Mouse (Mus musculus): ENCODE results near the gene Cmtm1.
"Not testable (repeated sequence)": the region's sequence is repeated elsewhere in the genome, so short reads cannot be mapped to it uniquely, and the experiment has no call there.

Gene Cmtm1

DNA sequence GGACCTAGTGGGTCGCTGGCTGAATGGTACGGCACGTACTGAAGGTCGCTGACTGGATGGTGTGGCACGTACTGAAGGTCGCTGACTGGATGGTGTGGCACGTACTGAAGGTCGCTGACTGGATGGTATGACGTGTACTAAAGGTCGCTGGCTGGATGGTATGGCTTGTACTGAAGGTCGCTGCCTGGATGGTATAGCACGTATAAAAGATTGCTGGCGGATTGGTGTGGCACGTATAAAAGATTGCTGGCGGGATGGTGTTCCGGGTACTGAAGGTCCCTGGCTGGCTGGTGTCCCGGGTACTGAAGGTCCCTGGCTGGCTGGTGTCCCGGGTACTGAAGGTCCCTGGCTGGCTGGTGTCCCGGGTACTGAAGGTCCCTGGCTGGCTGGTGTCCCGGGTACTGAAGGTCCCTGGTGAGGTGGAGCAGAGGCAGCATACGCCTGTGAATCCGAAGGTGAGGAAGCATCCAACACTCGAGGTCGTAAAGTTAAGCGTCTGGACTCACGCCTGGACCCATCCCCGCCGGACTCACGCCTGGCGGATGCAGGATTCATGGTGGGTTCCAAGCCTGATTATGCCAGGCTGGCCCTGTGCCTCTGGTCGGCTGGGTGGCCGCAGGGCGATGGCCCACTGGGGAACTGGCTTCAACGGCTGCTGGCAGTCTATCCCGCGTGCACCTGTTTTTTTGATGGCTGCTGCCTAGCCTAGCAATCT is at the start of gene Cmtm1, which contains the start of gene Gm45711:
Cmtm1 (minus strand) TSS at position 705 of the 715 bp plus-strand sequence.
Gm45711 (minus strand) TSS at position 641 of the 715 bp plus-strand sequence.
- not testable (repeated sequence) for DNase-seq

- DNase-seq = no peak
Measured at GRCm38 (mm10) chr8:104358637-104359036, 48.7 kb upstream of the Cmtm1 start.

- DNase-seq = no peak
Measured at GRCm38 (mm10) chr8:104354504-104354903, 44.6 kb upstream of the Cmtm1 start.

DNA sequence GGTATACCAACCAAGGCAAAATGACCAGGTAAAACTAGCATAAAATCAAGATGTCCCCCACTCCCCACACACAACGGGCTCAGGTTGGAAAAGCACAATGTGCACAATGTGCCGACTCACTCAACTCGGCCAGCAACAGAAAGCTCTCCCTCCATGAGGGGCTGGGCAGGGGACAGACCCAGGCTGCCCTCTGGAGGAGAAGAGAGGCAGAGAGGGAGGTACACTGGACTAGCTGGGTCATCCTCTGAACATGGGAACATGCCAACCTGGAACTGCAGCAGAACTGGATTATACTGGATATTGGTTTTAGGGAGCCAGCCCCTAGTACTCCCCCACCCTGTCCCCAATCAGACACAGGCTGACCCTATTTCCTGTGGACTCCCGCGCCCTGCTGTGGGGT is 43.2 kb upstream of the Cmtm1 start:
- DNase-seq = no peak

DNA sequence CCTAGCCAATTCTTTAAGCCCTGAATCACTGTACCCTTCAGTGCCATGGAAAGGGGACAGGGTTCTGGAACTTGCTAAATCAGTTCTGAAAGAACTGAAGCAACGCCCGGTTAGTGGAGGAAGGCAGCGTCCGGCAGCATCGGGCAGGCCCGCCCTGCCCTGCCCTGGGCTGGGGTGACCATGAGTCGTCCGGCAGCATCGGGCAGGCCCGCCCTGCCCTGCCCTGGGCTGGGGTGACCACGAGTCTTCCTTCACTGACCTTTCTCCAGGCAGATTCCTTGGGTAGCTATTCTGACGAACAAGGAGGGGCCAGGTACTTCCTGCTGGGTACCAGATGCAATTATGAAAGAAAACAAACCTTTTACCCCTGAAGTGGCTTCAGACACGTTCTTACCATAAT is 40.1 kb upstream of the Cmtm1 start:
- no peak for DNase-seq

GRCm38 (mm10) chr8:104348971-104349370 is 39.0 kb upstream of the Cmtm1 start:
- no peak for DNase-seq

GRCm38 (mm10) chr8:104346706-104347105 is 36.8 kb upstream of the Cmtm1 start:
- no peak for DNase-seq

- DNase-seq = no peak
Measured at GRCm38 (mm10) chr8:104344622-104345021, 34.7 kb upstream of the Cmtm1 start.

DNA sequence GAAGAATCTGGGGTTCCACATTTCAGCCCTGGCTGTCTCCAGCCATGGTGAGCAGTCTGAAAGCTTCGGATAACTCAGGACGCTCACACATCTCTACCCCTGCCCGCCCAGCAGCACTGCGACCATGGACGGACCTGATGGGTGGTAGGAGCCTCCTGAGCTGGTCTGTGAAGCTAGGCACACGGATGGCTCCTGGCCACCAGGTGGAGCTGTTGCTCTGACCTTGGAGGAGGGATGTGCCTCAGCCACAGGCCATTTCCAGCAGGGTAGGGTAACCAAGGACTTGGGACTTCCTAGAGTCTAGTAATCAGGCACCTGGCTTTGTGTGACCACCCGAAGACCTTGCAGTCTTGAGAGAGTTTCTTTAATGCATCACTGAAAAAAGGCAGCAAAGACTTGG is 34.0 kb upstream of the Cmtm1 start:
- DNase-seq = peak; percentile 82 to 87

- DNase-seq = no peak
Measured at GRCm38 (mm10) chr8:104342426-104342825, 32.5 kb upstream of the Cmtm1 start.

GRCm38 (mm10) chr8:104341678-104342077 is 31.7 kb upstream of the Cmtm1 start:
- no peak for DNase-seq

GRCm38 (mm10) chr8:104341106-104341561 is 31.2 kb upstream of the Cmtm1 start:
- DNase-seq = peak; percentile 78 to 85

DNA sequence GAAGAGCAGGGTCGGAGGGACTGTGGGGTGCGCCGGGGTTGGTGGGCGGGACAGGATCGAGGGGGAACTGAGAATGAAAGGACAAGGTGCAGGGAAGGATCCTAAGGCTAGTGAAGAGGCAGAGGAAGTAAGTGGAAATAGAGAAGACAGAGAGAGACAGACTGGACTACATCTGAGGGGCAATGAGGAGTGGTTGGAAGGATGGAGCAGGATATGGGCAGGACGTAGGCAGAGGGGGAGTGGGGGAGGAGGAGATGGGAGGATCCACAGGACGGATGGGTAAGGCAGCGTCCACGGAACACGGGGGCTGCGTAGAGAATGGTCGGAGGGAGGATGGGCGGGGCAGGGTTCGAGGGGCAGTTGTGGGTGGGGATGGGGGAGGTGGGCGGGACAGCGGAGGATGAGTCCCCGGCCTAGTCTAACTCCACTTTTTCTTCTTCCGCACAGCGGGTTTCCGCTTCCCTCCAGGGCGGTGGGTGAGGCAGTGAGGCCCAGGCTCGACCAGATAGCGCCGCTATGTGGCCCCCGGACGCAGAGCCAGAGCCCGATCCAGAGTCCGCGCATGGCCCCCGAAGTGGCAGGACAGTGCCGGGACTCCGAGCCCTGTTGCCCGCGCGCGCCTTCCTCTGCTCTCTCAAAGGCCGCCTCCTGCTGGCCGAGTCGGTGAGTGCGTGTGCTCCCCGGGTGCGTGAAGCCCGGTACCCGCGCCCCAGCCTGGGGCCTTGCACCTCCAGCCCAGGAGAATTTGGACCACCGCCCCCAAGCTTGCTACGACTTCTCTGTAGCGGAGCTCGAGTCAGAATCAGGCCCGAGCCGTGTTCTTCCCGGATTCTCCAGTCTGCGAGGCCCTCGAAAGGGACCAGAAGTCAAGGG is 30.5 kb upstream of the Cmtm1 start:
- peak; percentile 80 to 84 for DNase-seq

DNA sequence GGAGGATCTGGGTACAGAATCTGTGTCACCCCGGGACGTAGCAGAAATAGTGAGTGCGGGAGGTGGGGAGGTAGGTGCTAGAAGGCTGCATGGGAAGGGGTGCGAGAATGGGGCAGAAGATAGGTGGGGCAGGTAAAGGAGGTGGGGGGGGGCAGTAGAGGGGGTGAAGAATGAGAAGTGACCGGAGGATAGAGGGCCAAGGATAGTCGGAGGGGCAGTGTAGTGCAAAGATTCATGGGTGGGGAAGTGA is 30.0 kb upstream of the Cmtm1 start:
- no peak for DNase-seq

GRCm38 (mm10) chr8:104339229-104339982 is 29.5 kb upstream of the Cmtm1 start, which contains the start of gene Cmtm3:
Gene Cmtm3 (plus strand): TSS chr8:104339410.
- peak in 1 of 2 experiments; percentile 25 for DNase-seq

GRCm38 (mm10) chr8:104337890-104338289 is 27.9 kb upstream of the Cmtm1 start:
- DNase-seq = no peak

GRCm38 (mm10) chr8:104336806-104337205 is 26.9 kb upstream of the Cmtm1 start:
- DNase-seq = no peak

GRCm38 (mm10) chr8:104334196-104334595 is 24.3 kb upstream of the Cmtm1 start:
- DNase-seq = peak in 1 of 2 experiments; percentile 62

DNA sequence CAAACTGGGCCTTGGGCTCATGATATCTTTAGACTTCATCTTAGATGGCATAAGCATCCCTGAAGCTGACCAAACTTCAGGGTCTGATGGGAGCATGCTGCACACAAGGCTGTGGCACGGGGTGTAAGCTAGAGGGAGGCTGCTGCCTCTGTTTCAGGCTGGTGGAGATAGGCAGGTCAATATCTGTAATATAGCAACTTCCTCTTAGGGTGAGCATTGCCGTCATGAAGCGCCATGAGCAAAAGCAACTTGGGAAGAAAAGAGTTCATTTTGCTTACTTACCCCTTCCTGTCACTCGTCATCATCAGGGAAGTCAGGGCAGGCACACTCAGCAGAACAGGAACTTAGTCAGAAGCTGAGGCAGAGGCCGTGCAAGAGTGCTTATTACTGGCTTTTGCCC is 23.8 kb upstream of the Cmtm1 start:
- no peak for DNase-seq

DNA sequence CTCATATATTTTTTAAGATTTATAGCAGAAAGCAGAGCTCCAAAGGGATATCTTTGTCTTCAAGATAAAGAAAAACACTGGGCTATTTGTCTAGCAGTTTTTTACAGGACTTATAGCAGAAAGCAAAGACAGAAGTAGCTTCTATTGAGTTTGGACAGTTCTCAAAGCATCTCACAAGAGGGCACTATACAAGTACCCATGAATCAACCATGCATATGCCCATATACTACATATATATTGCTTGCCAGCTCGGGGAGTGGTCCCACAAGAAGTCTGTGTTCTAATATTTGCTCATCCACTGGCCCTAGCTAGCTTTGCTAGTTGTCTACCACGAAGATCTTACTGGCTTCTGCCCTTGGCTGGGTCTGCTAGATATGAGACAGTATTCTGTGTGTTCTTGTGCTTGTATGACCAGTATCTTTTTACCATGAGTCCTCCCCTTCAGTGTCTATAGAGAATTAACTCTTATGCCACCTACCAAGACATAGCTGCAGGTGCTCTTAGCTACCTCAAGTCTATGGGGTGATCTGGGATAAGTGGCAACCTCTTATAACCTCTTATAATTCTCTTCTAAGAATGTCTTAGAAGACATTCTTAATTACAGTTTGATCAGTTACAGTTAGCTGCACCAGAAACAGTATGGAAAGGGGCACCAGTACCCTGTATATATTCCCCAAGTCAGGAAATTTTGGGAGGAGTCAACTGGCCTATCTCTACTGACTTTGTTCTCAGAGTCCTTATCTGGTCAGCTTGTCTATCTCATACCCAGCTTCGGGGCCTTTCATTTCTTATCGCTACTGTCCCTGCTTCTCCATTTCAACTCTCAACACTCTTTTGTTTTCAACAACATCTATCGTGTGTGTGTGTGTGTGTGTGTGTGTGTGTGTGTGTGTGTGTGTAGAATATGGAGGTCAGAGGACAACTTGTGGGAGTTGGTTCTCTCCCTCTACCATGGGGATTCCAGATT is 23.0 kb upstream of the Cmtm1 start:
- no peak for DNase-seq

DNA sequence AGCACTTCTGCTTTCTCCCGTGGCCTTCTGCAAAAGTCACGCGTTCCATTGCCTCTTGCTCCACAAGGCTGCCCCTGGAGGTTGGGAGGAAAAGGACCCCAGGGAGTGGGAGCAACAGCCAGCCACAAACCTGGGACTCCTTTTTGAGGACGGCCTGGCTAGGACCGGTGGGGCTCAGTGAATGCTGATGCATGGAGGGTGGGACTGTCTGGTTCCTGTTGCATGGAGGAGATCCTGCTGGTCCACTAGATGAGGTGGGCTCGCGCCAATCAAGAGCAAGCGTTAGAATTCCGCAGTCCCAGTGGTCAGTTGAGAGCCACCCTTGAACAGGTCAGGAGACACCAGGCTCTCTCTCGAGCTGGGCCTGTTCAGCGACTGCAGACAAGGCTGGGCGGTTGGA is 12.0 kb upstream of the Cmtm1 start, which contains the start of gene Cmtm2b:
Cmtm2b (plus strand) TSS at position 301 of the 400 bp plus-strand sequence.
- DNase-seq = not testable (repeated sequence)

- not testable (repeated sequence) for DNase-seq
Measured at GRCm38 (mm10) chr8:104321267-104321666, 11.3 kb upstream of the Cmtm1 start, which contains the start of gene Gm11020. Gene Gm11020 (plus strand): TSS chr8:104321567.
